Mouse (Mus musculus) liver, postnatal 0 days (tissue): ENCODE results near the gene Ascc2.

ENCODE experiments used
- CTCF ChIP-seq: sonication (generic); IDR thresholded peaks from 2 replicates; pipeline ENCODE4 v1.5.1; 2016; ENCODE audit warnings: antibody characterized with exemption, low read depth
- EP300 ChIP-seq: IDR thresholded peaks from 2 replicates; pipeline ENCODE4 v1.6.1; 2016; ENCODE audit warnings: antibody characterized with exemption, low read depth, mild to moderate bottlenecking

DNA sequence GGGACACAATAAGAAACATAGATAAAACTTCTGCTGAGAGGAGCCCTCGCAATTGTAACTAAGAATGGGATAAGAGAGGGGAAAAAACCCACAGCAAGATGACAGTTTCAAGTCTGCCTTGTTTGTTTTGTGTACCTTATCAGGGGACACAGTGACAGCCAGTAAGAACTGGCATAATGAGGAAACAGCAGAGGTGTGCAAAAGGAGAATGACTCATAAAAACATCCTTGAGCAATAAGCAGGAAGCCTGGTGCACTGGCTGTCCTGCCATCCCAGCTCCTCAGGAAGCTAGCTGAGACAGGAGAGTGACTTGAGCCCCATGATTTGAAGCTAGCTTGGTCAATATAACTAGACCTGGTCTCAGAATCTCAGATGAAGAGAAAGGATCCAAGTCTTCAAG, 22.3 kb downstream of the Ascc2 start:
- TF ChIP-seq CTCF, result no peak
- 0 out of 2 replicates have a peak, but pooled peaks have one; percentile 31 for TF ChIP-seq EP300
